Mouse (Mus musculus) heart, embryonic 13.5 days (tissue): Measurements from ENCODE around the gene Rfx1. TPM values are rescaled to one million over a fixed set of nuclear protein-coding genes. Genes with fewer than 3 reads are reported as not detected.

ENCODE experiments used
- ATAC-seq: fragments of 200-750 bp; cut with Nextera tagmentation; 2 replicates; pipeline ENCODE4 v1.8.0; 2017; ENCODE audit warnings: moderate TSS enrichment; ENCODE audit not compliant: insufficient number of reproducible peaks, low FRiP score, low TSS enrichment; ENCODE audit errors: extremely low read depth
- H3K27ac ChIP-seq: fragments of 300-500 bp; sonication (generic); replicated peaks from 2 replicates; pipeline ENCODE4 v1.5.1; 2015; ENCODE audit warnings: moderate library complexity, mild to moderate bottlenecking, inconsistent platforms
- H3K27me3 ChIP-seq: fragments of 300-500 bp; sonication (generic); replicated peaks from 2 replicates; pipeline ENCODE4 v1.6.1; 2015; ENCODE audit warnings: mild to moderate bottlenecking, inconsistent platforms
- H3K36me3 ChIP-seq: fragments of 300-500 bp; sonication (generic); 2 replicates; pipeline ENCODE4 v1.6.1; 2015; ENCODE audit warnings: mild to moderate bottlenecking, inconsistent platforms
- H3K4me1 ChIP-seq: fragments of 300-500 bp; sonication (generic); 2 replicates; pipeline ENCODE4 v1.6.1; 2015; ENCODE audit warnings: inconsistent platforms
- H3K4me2 ChIP-seq: fragments of 300-500 bp; sonication (generic); 2 replicates; pipeline ENCODE4 v1.6.1; 2015; ENCODE audit warnings: inconsistent platforms, mild to moderate bottlenecking, moderate library complexity
- H3K4me3 ChIP-seq: fragments of 300-500 bp; sonication (generic); 2 replicates; pipeline ENCODE4 v1.5.1; 2015; ENCODE audit warnings: moderate library complexity, mild to moderate bottlenecking, inconsistent platforms
- H3K9ac ChIP-seq: fragments of 300-500 bp; sonication (generic); 2 replicates; pipeline ENCODE4 v1.6.1; 2015; ENCODE audit warnings: inconsistent platforms, mild to moderate bottlenecking, moderate library complexity
- H3K9me3 ChIP-seq: fragments of 300-500 bp; sonication (generic); 2 replicates; pipeline ENCODE4 v1.6.1; 2016; ENCODE audit warnings: inconsistent platforms
- WGBS: fragments of 180-500 bp; shearing (Covaris S2); methylation state at CpG from one replicate; pipeline ENCODE4 v1.1.7; 2015; ENCODE audit warnings: mixed read lengths; 5-methylcytosine and 5-hydroxymethylcytosine counted together
- polyA plus RNA-seq: library from polyadenylated mRNA; unstranded; fragments of >200 nt; fragmentation: Nextera tagmentation; extraction: Ambion mirVana; gene quantifications from 2 replicates; pipeline ENCODE4 v1.2.1, GENCODE M21; 2015

Rfx1 gene
- polyA plus RNA-seq, 1 experiment from 2014 or later = 5.8 TPM

DNA sequence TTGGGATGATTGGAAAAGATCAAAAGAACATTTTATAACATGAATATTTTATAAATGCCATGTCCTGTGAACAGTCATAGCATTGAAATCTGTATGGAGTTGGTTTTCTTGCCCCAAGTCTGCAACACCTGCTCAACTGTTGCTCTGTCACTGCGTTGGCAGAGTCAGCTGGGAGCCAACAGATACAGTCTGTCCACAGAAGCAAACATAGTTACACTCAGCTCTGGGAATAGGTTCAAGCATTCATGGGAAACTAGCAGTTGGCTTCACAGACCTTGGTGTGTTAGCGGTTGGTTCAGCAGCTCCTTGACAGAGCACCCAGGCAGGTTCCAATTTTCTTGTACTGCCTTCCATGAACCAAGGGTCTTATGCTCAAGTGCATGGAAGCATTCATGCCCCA is 4.0 kb downstream of the Rfx1 start:
- Histone ChIP-seq H3K9ac (no peak overlapping the region), H3K36me3 (peaks cover 12% of the 10 kb centered on the region), H3K4me2 (no peak overlapping the region), H3K4me1 (peaks cover 62% of the 10 kb centered on the region), H3K4me3 (no peak overlapping the region), H3K27me3 (no peaks in the 10 kb centered on the region), H3K9me3 (no peaks in the 10 kb centered on the region), H3K27ac (no peak overlapping the region)
- no peak for ATAC-seq
- WGBS = 79% methylated on average over 2 of the region's 2 CpGs

DNA sequence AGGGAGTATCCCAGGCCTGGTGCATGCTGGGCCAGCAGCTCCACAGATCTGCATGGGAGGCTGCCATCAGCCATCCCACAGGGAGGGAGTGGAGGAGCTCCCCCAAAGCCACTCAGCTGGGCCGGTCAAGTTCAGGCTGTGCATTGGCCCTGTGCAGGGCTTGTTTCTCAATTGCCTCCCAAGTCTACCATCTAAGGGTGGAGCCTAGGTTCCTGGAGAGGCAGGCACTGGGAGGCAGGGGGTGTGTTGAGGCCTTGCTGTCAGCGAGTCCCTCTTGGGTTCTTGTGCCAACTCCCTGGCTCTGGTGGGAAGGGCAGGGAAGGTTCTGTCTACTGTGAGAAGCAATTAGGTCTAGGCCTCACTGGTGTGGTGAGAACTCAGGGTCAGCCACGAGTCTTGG is 5.3 kb downstream of the Rfx1 start:
- WGBS = 46% methylated on average over 3 of the region's 3 CpGs
- H3K9ac ChIP-seq = peak overlapping the region; percentile 29; the same call in 1 of the 2 replicates
- H3K4me1 ChIP-seq = peaks cover 60% of the 10 kb centered on the region
- H3K36me3 ChIP-seq = peaks cover 12% of the 10 kb centered on the region
- no peak for ATAC-seq
- no peak overlapping the region for H3K4me3 ChIP-seq
- H3K27ac ChIP-seq = no peak overlapping the region
- no peaks in the 10 kb centered on the region for H3K27me3 ChIP-seq
- H3K9me3 ChIP-seq = no peaks in the 10 kb centered on the region
- H3K4me2 ChIP-seq = no peak overlapping the region

DNA sequence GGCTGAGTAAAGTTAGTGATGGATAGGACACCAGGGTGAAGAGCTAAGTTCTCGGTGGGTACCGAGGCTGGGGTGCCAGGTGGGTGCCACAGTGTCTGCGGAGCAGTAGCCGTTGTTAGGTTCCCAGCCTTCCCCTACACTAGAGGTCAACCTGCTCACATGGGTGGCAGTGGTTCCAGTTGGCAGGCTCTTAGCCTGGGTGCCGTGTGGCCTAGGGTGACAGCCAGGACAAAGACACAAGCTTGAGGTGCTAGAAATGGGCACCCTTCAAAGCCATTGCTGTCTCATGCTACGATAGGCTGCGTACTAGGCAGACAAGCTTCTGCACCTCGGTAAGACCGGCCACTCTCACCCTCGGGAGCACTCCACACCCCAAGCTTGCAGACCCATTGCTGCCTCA is 5.7 kb downstream of the Rfx1 start:
- peaks cover 60% of the 10 kb centered on the region for H3K4me1 ChIP-seq
- no peaks in the 10 kb centered on the region for H3K27me3 ChIP-seq
- no peak overlapping the region for H3K9ac ChIP-seq
- H3K27ac ChIP-seq = no peak overlapping the region
- no peak for ATAC-seq
- no peak overlapping the region for H3K4me2 ChIP-seq
- peaks cover 12% of the 10 kb centered on the region for H3K36me3 ChIP-seq
- no peaks in the 10 kb centered on the region for H3K9me3 ChIP-seq
- H3K4me3 ChIP-seq = no peak overlapping the region
- WGBS = 85% methylated on average over 10 of the region's 10 CpGs

DNA sequence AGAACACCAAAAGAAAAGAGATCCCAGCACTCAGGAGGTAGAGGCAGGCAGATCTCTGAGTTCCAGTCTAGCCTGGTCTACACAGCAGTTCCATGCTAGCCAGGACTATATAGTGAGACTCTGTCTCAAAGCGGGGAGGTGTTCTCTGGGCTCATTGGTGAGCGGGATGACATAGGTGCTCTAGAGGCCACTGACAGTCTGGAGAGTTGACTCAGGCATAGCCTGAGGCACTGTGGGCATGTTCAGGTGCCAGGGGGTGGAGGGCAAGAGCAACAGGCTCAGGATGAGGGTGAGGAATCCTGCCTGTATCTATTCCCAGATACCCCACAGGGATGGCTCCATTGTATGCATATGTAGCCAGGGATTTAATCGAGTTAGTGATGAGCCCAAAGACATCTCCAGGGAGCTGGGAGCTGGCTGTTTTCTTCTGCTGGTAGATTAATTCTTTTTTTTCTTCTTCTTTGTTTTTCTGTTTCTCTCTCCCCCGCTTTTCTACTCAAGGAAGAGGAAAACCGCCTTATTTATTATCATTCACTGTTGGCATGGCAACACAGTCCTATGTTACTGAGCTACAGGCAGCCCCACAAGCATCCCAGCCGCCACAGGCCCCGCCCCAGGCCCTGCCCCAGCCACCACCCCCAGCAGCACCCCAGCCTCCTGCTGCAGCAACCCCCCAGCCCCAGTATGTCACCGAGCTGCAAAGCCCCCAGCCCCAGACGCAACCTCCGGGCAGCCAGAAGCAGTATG is 6.8 kb downstream of the Rfx1 start:
- Histone ChIP-seq H3K27ac (no peak overlapping the region), H3K4me1 (peaks cover 50% of the 10 kb centered on the region), H3K27me3 (no peaks in the 10 kb centered on the region), H3K4me2 (no peak overlapping the region), H3K4me3 (no peak overlapping the region), H3K9ac (no peak overlapping the region), H3K9me3 (no peaks in the 10 kb centered on the region), H3K36me3 (peaks cover 12% of the 10 kb centered on the region)
- 65% methylated on average over 10 of the region's 10 CpGs for WGBS
- ATAC-seq = no peak

DNA sequence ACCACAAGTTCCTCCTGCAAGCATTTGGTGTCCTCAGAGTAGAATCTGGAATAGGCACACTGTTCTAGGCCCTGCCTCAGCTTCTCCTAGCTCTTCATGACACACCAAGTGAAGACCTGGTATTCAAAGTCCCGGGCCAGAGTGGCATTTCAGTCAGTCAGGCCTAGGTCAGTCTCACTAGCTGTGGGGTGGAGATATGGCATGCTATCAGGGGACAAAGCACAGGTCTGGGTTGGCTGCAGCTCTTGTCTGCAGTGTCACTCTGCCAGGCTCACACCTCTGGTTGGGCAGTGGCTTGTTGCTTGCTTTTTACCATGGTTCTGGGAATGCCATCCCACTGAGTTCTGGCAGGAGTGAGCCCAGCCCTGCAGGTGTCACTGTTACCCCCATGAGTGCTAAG is 9.8 kb downstream of the Rfx1 start:
- Histone ChIP-seq H3K9me3 (no peaks in the 10 kb centered on the region), H3K4me2 (no peak overlapping the region), H3K9ac (no peak overlapping the region), H3K27ac (no peak overlapping the region), H3K4me3 (no peak overlapping the region), H3K27me3 (no peaks in the 10 kb centered on the region), H3K4me1 (peaks cover 30% of the 10 kb centered on the region), H3K36me3 (peaks cover 31% of the 10 kb centered on the region)
- no peak for ATAC-seq
- 62% methylated on average over 1 of the region's 1 CpGs for WGBS

DNA sequence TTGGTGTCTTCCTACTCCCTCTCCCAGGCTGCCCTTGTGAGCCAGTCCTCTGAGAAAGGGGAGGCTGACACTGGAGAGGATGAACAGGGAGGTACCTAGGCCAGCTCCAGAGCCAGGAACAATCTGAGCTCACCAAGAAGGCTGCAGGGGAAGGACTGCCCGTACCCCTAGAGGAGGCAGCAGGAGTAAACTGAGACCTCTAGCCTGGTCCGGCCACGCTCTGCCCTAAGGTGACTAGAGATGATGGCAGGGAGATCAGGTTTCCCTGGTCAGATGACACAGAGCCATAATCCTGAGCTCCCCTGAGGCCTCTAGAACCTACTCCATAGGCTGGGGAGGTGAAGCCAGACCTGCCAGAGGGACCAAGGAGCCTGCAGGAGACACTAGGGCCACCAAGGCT is 10.2 kb downstream of the Rfx1 start:
- no peaks in the 10 kb centered on the region for H3K9me3 ChIP-seq
- H3K4me3 ChIP-seq = no peak overlapping the region
- H3K4me1 ChIP-seq = peaks cover 25% of the 10 kb centered on the region
- peaks cover 34% of the 10 kb centered on the region for H3K36me3 ChIP-seq
- 86% methylated on average over 3 of the region's 3 CpGs for WGBS
- H3K4me2 ChIP-seq = no peak overlapping the region
- H3K9ac ChIP-seq = no peak overlapping the region
- H3K27ac ChIP-seq = no peak overlapping the region
- no peaks in the 10 kb centered on the region for H3K27me3 ChIP-seq
- no peak for ATAC-seq

DNA sequence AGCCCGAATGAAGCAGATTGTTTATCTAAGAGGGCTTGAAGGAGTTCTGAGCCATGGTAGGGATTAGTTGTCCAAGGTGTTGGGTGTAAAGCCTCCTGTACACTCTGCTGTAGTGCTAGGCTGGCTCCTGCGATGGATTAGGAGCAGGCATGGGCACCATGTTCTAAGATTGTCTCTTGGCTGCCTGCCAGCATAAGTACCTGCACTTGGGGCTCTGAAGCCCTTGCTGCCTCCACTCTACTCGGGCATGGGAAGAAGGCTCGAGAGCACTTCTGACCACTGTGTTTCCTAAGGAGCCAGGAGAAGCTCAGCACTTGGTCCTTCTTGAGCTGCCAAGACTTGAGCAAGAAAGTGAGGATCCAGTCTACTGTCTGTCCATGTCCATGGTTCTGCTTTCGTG is 12.6 kb downstream of the Rfx1 start:
- ATAC-seq = no peak
- peaks cover 58% of the 10 kb centered on the region for H3K36me3 ChIP-seq

DNA sequence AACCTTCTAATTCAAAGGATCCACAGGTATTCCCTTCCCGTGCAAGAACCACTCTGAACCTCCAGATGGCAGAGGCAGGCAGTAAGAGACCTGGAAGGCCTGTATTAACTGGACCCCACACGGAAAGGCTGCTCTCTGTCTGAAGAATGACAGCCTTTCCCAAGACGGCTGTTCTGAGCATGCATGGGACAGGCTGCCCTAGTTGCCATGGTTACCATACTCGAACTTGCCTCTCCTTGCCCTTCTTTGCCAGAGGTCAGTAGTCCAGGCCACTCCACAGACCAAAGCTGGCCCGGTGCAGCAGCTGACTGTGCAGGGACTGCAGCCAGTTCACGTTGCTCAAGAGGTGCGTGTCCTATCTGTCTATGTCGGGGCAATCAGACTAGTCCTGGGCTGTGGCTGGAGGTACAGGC is 17.2 kb downstream of the Rfx1 start:
- Histone ChIP-seq H3K9me3 (no peaks in the 10 kb centered on the region), H3K36me3 (peaks cover 91% of the 10 kb centered on the region), H3K4me3 (no peak overlapping the region), H3K4me2 (no peak overlapping the region), H3K4me1 (peaks cover 6% of the 10 kb centered on the region), H3K27ac (no peak overlapping the region), H3K9ac (no peak overlapping the region), H3K27me3 (no peaks in the 10 kb centered on the region)
- no peak for ATAC-seq
- WGBS = 42% methylated on average over 8 of the region's 8 CpGs

More for the DNA sequence above, 12.6 kb downstream of the Rfx1 start:
- Histone ChIP-seq H3K27me3 (no peaks in the 10 kb centered on the region), H3K4me3 (no peak overlapping the region), H3K27ac (no peak overlapping the region), H3K4me1 (peaks cover 10% of the 10 kb centered on the region), H3K9ac (no peak overlapping the region), H3K4me2 (no peak overlapping the region), H3K9me3 (no peaks in the 10 kb centered on the region)
- WGBS = 51% methylated on average over 5 of the region's 5 CpGs

DNA sequence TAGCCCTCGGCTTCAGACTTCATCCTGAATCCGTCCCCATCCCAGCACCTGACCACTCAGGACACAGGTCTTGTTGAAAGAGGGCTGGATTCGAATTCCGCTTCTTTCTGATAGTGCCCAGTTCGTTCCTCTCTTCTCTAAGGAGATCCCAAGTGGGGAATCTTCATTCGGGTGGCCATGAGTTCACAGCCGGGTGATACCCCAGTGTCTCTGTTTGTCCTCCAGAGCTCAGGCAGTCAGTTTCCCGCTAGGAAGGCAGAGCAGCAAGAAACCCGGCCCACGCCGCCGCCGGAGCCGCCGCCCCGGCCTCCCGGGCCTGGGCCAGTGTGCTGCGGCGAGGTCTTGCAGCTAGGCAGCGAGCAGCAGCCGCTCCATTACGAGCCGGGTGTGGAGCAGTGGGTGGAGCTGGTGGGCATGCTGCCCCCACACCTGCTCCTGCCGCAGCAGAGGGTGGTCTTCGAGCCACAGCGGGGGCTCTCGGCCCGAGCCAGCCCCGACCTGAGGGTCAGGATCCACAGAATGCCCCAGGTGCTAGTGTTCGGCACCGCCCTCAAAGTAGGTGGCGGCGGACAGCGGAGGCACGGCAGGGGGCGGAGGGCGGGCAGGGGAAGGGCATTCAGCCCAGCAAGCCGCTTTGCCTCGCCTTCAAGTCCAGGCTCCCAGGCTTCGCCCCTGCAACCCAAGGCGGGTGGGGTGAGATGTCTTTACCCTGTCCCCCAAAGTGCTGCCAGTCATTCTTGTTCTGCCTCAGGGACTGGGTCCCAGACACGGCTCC is 17.9 kb downstream of the Rfx1 start:
- Histone ChIP-seq H3K4me2 (peak overlapping the region; percentile 47), H3K27ac (no peak overlapping the region), H3K9me3 (no peaks in the 10 kb centered on the region), H3K9ac (0 out of 2 replicates have a peak overlapping the region, but pooled peaks have one; percentile 37), H3K4me3 (no peak overlapping the region), H3K36me3 (peaks cover 97% of the 10 kb centered on the region), H3K4me1 (no peaks in the 10 kb centered on the region), H3K27me3 (no peaks in the 10 kb centered on the region)
- ATAC-seq = no peak
- 50% methylated on average over 42 of the region's 42 CpGs for WGBS

DNA sequence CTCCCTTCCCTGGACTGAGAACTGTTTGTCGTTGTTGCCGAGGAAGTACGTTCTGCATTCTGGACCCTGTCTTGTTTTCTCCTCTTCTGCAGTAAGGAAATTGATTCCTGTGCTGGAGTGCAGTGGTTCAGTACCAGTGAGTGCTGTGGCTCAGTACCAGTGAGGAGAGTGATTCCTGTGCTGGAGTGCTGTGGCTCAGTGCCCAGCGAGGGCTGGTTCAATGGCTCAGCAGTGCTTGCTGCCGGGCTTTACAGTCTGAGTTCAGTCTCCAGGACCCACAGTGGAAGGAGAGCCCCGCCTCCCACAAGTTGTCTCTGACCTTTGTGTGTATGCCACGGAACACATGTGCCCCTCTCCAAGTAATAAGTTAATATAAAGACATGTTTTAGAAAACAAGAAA is 20.5 kb downstream of the Rfx1 start:
- Histone ChIP-seq H3K9me3 (no peaks in the 10 kb centered on the region), H3K4me1 (no peaks in the 10 kb centered on the region), H3K4me2 (no peak overlapping the region), H3K27ac (no peak overlapping the region), H3K27me3 (no peaks in the 10 kb centered on the region), H3K4me3 (no peak overlapping the region), H3K9ac (no peak overlapping the region), H3K36me3 (peaks cover 97% of the 10 kb centered on the region)
- ATAC-seq = no peak
- WGBS = 80% methylated on average over 7 of the region's 7 CpGs

DNA sequence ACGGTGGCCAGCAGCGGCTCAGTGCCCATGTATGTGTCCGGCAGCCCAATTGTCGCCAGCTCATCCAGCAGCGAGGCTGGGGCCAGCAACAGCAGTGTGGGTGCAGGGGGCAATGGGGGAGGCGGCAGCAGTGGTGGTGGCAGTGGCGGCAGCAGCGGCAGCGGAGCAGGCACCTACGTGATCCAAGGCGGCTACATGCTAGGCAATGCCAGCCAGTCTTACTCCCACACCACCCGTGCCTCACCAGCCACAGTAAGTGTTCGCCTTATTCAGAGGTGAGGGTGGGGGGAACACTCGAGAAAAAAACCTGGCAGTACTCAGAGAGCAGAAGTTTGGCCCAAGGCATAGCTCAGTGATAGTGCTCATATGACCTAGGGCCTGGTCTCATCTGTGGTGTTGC is 21.2 kb downstream of the Rfx1 start:
- Histone ChIP-seq H3K27ac (no peak overlapping the region), H3K9ac (no peak overlapping the region), H3K36me3 (peaks cover 97% of the 10 kb centered on the region), H3K4me2 (no peak overlapping the region), H3K4me3 (no peak overlapping the region), H3K9me3 (no peaks in the 10 kb centered on the region), H3K4me1 (no peaks in the 10 kb centered on the region), H3K27me3 (no peaks in the 10 kb centered on the region)
- ATAC-seq = no peak
- WGBS = 93% methylated on average over 14 of the region's 14 CpGs

DNA sequence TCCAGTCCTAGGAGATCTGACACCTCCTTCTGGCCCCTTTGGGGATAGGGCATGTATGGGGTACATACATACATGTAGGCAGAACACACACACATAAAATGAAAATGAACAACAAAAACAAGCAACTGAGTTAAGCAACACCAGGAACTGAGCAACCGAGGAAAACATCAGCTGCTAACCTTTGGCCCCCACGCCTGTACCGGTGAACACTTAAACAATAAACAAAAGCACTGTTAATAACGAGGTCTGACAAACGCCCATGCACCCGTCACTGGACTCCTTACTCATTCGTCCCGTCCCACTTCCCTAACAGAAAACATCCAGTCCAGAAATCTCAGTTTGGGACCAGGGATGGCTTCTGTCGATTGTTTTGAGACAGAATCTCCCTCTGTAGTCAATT is 22.6 kb downstream of the Rfx1 start:
- H3K27me3 ChIP-seq = no peaks in the 10 kb centered on the region
- H3K4me3 ChIP-seq = no peak overlapping the region
- H3K36me3 ChIP-seq = peaks cover 96% of the 10 kb centered on the region
- no peak overlapping the region for H3K9ac ChIP-seq
- no peaks in the 10 kb centered on the region for H3K9me3 ChIP-seq
- ATAC-seq = no peak
- H3K4me1 ChIP-seq = no peaks in the 10 kb centered on the region
- no peak overlapping the region for H3K27ac ChIP-seq
- no peak overlapping the region for H3K4me2 ChIP-seq
- WGBS = 82% methylated on average over 9 of the region's 9 CpGs
